Mouse (Mus musculus): ENCODE results near the gene Utp6. TPM values are rescaled to one million over a fixed set of nuclear protein-coding genes. Genes with fewer than 3 reads are reported as not detected.
"Not testable (repeated sequence)": the region's sequence is repeated elsewhere in the genome, so short reads cannot be mapped to it uniquely, and the experiment has no call there.

Gene Utp6
- 51.6 and 55.8 TPM in 2 replicates for polyA plus RNA-seq (2015; fragmentation: Nextera tagmentation; extraction: Ambion mirVana)

DNA sequence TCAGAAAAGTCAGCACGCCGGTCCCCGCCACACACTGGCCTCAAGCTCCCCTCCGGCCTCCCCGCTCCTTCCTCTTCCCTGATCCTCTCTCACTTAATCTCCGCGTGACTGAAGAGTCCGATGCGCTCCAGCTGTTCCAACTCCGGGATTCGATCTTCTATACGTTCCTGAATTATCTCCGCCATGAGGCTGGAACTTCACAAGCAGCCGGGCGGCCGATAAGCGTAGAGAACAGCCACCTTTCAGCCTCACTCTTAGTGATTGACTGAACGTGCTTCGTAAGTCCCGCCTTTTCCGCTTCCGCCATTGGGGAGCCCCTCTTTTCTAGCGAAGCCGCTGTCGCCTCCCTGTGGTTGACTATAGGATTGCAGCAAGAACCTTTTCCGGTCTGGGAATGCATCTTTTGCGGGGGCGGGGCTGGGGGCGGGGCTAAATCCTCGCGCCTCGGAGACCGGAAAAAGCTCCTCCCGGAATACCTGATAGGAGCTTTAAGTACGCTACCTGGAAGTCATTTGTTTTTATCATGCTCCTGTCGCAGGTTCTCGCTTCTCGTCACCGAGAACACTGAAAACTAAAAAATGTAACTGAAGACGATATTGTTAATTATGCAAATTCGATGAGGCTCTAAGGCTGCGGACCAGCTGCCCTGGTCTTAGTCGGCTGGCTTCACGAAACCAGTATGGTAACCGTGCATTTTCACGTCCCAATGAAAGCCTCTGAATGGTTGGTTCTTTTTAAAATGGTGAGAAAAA, at the start of gene Utp6:
TSS of gene Utp6 (minus strand) at position 266 of the 752 bp plus-strand sequence.
- no peaks in the 10 kb centered on the region for H3K9me3 ChIP-seq

DNA sequence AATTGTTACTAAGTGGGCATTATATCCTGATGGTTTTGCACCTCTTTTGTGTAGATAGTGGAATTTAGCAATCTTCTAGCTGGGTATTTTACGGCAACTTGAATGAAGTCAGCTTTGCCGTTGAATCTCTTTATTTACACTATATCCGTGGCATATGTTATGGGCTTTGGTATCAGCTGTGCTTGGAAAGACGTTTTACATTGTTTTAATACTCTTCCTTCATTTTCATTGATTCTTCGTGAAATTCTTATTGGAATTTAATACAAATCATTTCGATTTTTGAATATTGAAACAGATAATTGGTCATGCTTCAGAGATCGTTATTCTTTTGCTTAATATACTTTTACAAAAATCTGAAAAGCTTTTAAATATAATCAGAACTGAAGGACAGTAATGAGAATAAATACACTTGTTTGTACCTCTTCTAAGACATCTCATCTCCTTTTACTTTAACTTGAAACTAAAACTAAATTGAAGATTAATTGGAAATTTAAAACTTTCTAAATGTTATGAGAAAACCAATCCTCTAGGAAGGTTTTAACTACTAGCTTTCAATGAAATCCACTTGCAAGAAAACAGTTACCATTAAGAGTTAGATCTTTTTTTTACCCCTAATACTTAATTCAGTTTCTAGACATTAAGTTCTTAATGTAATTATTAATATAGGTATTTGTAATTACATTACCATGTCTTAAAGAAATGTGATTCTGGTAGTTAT, 32.2 kb upstream of the Utp6 start:
- WGBS: 4% methylated on average over 7 of the region's 7 CpGs
- H3K9me3 ChIP-seq: no peaks in the 10 kb centered on the region

More for the DNA sequence above, at the start of gene Utp6:
- under 1% methylated on average over 46 of the region's 46 CpGs for WGBS
- Histone ChIP-seq H3K36me3 (peaks cover 20% of the 10 kb centered on the region), H3K9ac (replicated peaks) (peak within 1 kb of the TSS; percentile 67), H3K4me1 (peaks cover 24% of the 10 kb centered on the region), H3K4me3 (peak within 1 kb of the TSS; percentile 75), H3K4me2 (replicated peaks) (peak within 1 kb of the TSS; percentile 60), H3K27ac (replicated peaks) (peak within 1 kb of the TSS; percentile 57), H3K27me3 (no peaks in the 10 kb centered on the region)
- peak; percentile 96 for ATAC-seq (replicated peaks)

DNA sequence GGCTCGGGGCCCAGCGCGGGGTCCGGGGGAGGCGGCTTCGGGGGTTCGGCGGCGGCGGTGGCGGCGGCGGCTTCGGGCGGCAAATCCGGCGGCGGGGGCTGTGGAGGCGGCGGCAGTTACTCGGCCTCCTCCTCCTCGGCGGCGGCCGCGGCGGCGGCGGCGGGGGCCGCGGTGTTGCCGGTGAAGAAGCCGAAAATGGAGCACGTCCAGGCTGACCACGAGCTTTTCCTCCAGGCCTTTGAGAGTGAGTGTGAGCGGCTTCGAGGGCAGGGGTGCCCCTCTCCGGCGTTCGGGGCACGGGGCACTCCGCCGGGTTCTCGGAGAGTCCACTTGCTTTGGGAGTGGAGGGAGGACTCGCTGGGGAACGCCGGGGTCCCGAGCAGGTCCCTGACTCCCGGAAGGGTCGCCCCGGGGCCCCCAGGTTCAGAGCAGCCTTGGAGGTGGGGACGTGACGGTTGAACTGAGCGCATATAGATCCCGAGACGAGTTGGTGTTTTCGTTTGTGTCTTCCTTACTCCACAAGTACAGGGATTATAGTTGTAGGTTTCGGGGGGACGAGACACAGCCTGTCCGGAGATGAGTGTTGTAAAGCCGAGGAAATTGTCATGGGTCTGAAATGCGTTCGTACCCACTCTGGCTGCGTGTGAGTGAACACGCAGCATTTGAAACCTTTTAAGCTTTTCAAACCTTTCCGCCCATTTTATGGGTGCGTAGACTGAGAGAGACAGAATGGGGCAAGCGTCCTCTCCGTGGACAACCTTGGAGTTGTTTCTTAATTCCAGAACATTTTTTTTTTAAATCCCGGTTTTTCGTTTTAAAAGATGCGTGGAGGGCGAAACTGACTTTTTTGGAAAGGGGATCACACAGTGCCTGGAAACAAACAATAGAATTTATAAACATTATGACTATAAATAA, 31.4 kb upstream of the Utp6 start:
- peak; percentile 51; the same call in 1 of the 2 replicates for ATAC-seq (replicated peaks)
- WGBS: under 1% methylated on average over 46 of the region's 74 CpGs
- Histone ChIP-seq H3K4me1 (peaks cover 12% of the 10 kb centered on the region), H3K4me3 (peak overlapping the region; percentile 98), H3K27ac (replicated peaks) (peak overlapping the region; percentile 99), H3K36me3 (peaks cover 8% of the 10 kb centered on the region; the same call in 1 of the 2 replicates), H3K9ac (replicated peaks) (peak overlapping the region; percentile 94), H3K27me3 (no peaks in the 10 kb centered on the region), H3K4me2 (replicated peaks) (peak overlapping the region; percentile 73), H3K9me3 (no peaks in the 10 kb centered on the region)

More for the DNA sequence above, 32.2 kb upstream of the Utp6 start:
- H3K9ac ChIP-seq (replicated peaks): peak overlapping the region; percentile 94
- H3K27ac ChIP-seq (replicated peaks): peak overlapping the region; percentile 99
- ATAC-seq (replicated peaks): no peak
- H3K27me3 ChIP-seq: no peaks in the 10 kb centered on the region
- peaks cover 13% of the 10 kb centered on the region for H3K36me3 ChIP-seq
- peak overlapping the region; percentile 98 for H3K4me3 ChIP-seq
- peaks cover 12% of the 10 kb centered on the region for H3K4me1 ChIP-seq
- H3K4me2 ChIP-seq (replicated peaks): peak overlapping the region; percentile 73

DNA sequence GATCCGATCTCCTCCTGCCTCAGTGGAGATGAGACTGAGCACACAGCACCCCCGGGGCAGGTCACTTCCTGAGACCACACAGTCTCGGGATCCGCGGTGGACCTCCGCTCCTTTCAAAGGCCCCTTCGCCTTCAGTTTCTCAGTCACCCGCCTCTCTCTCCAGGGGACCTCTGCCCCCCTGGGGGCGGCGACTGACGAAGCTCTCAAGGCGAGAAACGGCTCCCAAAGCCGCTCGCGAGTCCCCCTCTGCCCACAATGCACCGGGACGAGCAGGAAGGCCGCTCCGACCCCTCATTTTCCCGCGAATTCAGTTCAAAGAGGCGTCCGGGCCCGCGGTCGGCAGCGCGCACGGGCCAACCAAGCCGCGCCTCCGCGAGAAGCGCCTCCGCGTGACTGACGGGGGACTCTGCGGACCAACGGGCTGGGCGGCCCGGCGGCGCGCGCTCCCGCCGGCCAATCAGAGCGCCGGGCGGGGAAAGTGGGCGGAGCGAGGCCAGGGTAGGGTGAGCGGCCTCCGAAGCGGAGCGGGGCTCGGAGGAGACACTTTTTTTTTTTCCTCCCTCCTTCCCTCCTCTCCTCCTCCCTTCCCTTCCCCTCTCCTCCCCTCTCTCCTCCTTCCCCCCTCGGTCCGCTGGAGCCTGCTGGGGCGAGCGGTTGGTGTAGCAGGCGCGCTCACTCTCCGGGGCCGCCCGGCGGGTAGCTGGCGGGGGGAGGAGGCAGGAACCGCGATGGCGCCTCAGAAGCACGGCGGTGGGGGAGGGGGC, 30.6 kb upstream of the Utp6 start, which contains the start of gene Suz12:
TSS of gene Suz12 (plus strand) at position 515 of the 764 bp plus-strand sequence.
- WGBS: under 1% methylated on average over 64 of the region's 74 CpGs
- H3K27ac ChIP-seq (replicated peaks): peak within 1 kb of the TSS; percentile 99

DNA sequence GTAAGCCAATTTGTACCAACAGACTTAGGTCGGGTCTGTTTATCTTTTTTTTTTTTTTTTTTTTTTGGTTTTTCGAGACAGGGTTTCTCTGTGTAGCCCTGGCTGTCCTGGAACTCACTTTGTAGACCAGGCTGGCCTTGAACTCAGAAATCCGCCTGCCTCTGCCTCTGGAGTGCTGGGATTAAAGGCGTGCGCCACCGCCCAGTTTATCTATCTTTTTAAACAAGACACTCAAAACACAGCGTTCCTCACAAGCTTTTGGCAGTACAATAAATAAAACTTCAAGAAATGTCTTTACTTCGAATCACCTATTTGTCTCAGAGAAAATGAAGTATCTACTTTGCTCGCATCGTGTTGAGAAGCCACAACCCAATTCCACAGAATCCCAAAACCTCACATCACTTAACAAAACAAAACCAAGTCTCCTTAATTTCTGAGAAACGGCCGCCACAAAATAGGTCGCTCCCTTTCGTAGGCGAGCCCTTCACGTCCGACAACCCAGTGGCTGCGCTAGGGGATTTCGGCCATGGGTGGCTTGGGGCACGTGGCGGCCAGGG, 29.9 kb upstream of the Utp6 start:
- peak overlapping the region; percentile 99 for H3K27ac ChIP-seq (replicated peaks)
- H3K27me3 ChIP-seq: no peaks in the 10 kb centered on the region
- H3K4me3 ChIP-seq: peak overlapping the region; percentile 98
- H3K9me3 ChIP-seq: no peaks in the 10 kb centered on the region
- H3K36me3 ChIP-seq: peaks cover 2% of the 10 kb centered on the region; the same call in 1 of the 2 replicates
- peaks cover 12% of the 10 kb centered on the region for H3K4me1 ChIP-seq
- peak overlapping the region; percentile 87 for H3K4me2 ChIP-seq (replicated peaks)
- WGBS: 32% methylated on average over 21 of the region's 21 CpGs
- peak overlapping the region; percentile 67 for H3K9ac ChIP-seq (replicated peaks)
- no peak for ATAC-seq (replicated peaks)

More for the DNA sequence above, 30.6 kb upstream of the Utp6 start, which contains the start of gene Suz12:
- Histone ChIP-seq H3K4me1 (peaks cover 12% of the 10 kb centered on the region), H3K9ac (replicated peaks) (peak within 1 kb of the TSS; percentile 94), H3K9me3 (no peaks in the 10 kb centered on the region), H3K36me3 (peaks cover 5% of the 10 kb centered on the region; the same call in 1 of the 2 replicates), H3K4me2 (replicated peaks) (peak within 1 kb of the TSS; percentile 87), H3K4me3 (peak within 1 kb of the TSS; percentile 98), H3K27me3 (no peaks in the 10 kb centered on the region)
- ATAC-seq (replicated peaks): peak; percentile 96

DNA sequence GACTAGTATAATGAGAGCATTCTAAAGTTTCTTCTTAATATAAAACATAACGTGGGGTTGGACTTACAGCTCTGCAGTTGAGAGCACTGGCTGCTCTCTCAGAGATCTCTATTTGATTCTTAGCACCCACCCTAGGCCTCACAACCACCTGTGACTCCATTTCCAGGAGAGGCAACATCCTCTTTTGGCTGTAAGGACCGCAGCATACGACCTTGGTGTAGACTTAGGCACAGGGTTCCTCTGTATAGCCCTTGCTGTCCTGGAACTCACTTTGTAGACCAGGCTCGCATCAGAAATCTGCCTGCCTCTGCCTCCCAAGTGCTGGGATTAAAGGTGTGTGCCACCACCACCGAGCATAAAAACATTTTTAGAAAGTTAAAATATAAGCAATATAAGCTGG, 29.4 kb upstream of the Utp6 start:
- no peak overlapping the region for H3K9ac ChIP-seq (replicated peaks)
- peaks cover 12% of the 10 kb centered on the region for H3K4me1 ChIP-seq
- no peaks in the 10 kb centered on the region for H3K36me3 ChIP-seq
- no peaks in the 10 kb centered on the region for H3K9me3 ChIP-seq
- no peak for ATAC-seq (replicated peaks)
- no peak overlapping the region for H3K27ac ChIP-seq (replicated peaks)
- H3K4me2 ChIP-seq (replicated peaks): no peak overlapping the region
- no peak overlapping the region for H3K4me3 ChIP-seq
- 92% methylated on average over 5 of the region's 5 CpGs for WGBS
- no peaks in the 10 kb centered on the region for H3K27me3 ChIP-seq

DNA sequence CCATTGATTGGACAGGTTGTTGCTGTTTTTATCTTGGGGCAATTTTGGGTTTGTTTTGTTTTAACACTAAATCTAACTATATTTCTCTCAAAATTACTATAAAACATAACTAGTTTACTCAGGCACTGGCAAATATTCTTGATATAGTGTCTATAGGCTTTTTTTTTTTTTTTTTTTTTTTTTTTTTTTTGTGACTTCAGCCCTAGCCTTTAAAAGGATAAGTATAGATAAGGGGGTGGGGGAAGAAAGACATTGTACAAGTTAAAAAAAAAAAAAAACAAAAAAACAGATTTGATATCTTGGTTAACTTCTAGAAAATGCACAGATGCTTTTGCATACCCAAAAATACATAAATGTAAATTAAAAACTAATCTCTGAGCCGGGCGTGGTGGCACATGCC, 27.9 kb upstream of the Utp6 start:
- Histone ChIP-seq H3K4me3 (no peak overlapping the region), H3K27me3 (no peaks in the 10 kb centered on the region), H3K9ac (replicated peaks) (no peak overlapping the region), H3K9me3 (no peaks in the 10 kb centered on the region), H3K36me3 (no peaks in the 10 kb centered on the region), H3K4me1 (peaks cover 9% of the 10 kb centered on the region), H3K4me2 (replicated peaks) (no peak overlapping the region), H3K27ac (replicated peaks) (no peak overlapping the region)
- no peak for ATAC-seq (replicated peaks)
- 82% methylated on average over 2 of the region's 2 CpGs for WGBS

DNA sequence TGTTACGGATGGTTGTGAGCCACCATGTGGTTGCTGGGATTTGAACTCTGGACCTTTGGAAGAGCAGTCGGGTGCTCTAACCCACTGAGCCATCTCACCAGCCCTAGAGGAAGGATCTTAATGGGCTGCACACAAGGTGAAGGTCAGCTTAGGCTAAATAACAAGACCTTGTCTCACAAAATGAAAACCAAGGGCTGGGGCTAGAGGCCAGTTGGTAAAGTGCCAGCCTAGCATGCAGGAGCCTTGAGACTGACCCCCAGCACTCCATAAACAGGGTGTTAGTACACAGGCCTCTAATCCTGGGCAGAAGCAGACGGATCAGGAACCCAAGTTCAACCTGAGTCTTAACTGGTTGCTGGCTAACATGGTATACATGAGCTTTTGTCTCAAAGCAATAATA, 25.7 kb upstream of the Utp6 start:
- H3K27ac ChIP-seq (replicated peaks): no peak overlapping the region
- no peaks in the 10 kb centered on the region for H3K27me3 ChIP-seq
- 93% methylated on average over 3 of the region's 3 CpGs for WGBS
- H3K36me3 ChIP-seq: no peaks in the 10 kb centered on the region
- H3K9me3 ChIP-seq: no peaks in the 10 kb centered on the region
- no peak for ATAC-seq (replicated peaks)
- H3K4me2 ChIP-seq (replicated peaks): no peak overlapping the region
- no peak overlapping the region for H3K4me3 ChIP-seq
- 0 out of 2 replicates have a peak, but pooled peaks cover 4% of the 10 kb centered on the region for H3K4me1 ChIP-seq
- H3K9ac ChIP-seq (replicated peaks): no peak overlapping the region

DNA sequence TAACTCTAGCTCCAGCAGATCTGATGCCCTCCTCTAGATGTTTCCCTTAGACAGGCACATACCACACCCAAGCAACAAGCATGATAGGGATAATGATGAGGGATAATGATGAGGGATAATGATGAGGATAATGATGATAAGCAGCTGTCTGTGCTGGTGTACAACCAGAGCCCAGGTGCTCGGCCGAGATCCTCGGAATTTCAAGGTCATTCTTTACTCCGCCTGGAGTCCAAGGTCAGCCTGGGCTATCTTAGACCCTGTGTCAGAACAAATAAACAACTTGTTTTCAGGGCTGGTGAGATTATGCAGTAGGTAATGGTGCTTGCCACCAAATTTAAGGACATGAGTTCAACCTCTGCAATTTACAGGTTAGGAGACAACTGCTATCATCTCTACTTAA, 24.7 kb upstream of the Utp6 start:
- H3K27me3 ChIP-seq: no peaks in the 10 kb centered on the region
- WGBS: 93% methylated on average over 4 of the region's 4 CpGs

DNA sequence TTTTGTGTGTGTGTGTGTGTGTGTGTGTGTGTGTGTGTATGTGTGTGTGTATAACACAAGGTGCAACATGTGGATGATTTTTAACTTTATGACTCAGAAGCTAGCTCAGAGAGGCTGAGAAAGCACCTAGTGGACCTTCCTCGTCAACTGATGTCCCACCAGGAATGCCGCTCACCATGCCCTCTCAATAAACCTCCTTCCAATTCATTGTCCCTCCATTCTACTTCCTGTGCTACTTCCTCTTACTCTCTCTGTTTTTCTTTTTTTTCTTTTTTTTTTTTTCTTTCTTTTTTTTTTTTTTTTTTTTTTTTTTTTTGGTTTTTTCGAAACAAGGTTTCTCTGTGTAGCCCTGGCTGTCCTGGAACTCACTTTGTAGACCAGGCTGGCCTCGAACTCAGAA, 15.6 kb upstream of the Utp6 start:
- not testable (repeated sequence) for H3K36me3 ChIP-seq; H3K27ac ChIP-seq (replicated peaks); H3K9me3 ChIP-seq; H3K9ac ChIP-seq (replicated peaks); H3K4me3 ChIP-seq; H3K27me3 ChIP-seq; H3K4me2 ChIP-seq (replicated peaks); ATAC-seq (replicated peaks)
- peaks cover 20% of the 10 kb centered on the region for H3K4me1 ChIP-seq
- 88% methylated on average over 3 of the region's 4 CpGs for WGBS

More for the DNA sequence above, 24.7 kb upstream of the Utp6 start:
- H3K27ac ChIP-seq (replicated peaks): no peak overlapping the region
- H3K9me3 ChIP-seq: no peaks in the 10 kb centered on the region
- no peak overlapping the region for H3K4me2 ChIP-seq (replicated peaks)
- no peak overlapping the region for H3K9ac ChIP-seq (replicated peaks)
- H3K4me1 ChIP-seq: no peaks in the 10 kb centered on the region
- H3K4me3 ChIP-seq: no peak overlapping the region
- no peaks in the 10 kb centered on the region for H3K36me3 ChIP-seq
- no peak for ATAC-seq (replicated peaks)

DNA sequence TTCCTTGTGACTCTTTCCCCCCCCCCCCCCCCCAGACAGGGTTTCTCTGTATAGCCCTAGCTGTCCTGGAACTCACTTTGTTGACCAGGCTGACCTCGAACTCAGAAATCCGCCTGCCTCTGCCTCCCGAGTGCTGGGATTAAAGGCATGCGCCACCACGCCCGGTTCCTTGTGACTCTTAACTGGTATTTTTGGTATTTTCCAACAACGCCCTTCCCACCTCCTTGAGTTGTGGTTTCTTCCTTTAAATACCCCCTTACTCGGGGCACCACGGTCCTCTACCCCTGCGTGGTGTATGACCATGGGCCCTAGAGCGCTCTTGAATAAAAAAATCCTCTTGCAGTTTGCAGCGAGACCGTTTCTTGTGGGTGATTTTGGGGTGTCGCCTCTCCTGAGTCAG, 14.9 kb upstream of the Utp6 start:
- 96% methylated on average over 14 of the region's 14 CpGs for WGBS
- H3K9me3 ChIP-seq, H3K36me3 ChIP-seq: not testable (repeated sequence)

More for the DNA sequence above, 14.9 kb upstream of the Utp6 start:
- H3K27me3 ChIP-seq; H3K4me2 ChIP-seq (replicated peaks); H3K4me3 ChIP-seq; ATAC-seq (replicated peaks); H3K27ac ChIP-seq (replicated peaks); H3K9ac ChIP-seq (replicated peaks): not testable (repeated sequence)
- H3K4me1 ChIP-seq: peaks cover 21% of the 10 kb centered on the region

All from forebrain, embryonic 15.5 days (tissue).